Mouse (Mus musculus) urinary bladder, postnatal 36 days (tissue): Measurements from ENCODE around the gene Sirpa.

Source experiments
- DNase-seq, 2 experiments: peaks; one replicate each; pipeline ENCODE4 v3.0.0; 2022; ENCODE audit warnings: low spot score in 2 of 2, mixed read lengths in 1 of 2

Sirpa gene

GRCm38 (mm10) chr2:129605816-129606215 is 13.2 kb downstream of the Sirpa start:
- DNase-seq = no peak

DNA sequence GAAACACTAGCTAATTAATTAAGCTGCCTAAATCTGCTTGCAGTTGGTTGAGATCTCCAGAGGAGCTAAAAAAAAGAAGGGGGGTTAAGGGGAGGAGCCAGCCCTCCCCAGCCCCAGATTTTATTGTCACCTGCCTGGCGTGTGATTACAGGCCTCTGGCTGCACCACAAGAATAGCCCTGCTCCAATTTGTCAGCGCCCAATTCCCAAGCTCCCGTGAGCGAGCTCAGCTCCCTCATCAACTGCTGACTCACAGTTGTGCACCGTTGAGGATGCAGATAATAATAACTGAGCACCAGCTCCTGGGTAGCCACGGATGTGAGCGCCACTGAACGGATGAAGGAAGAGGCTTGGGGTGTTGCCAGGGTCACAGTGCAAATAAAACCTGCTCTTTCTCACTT is 13.6 kb downstream of the Sirpa start:
- DNase-seq = no peak

GRCm38 (mm10) chr2:129606899-129607298 is 14.3 kb downstream of the Sirpa start:
- DNase-seq = no peak

DNA sequence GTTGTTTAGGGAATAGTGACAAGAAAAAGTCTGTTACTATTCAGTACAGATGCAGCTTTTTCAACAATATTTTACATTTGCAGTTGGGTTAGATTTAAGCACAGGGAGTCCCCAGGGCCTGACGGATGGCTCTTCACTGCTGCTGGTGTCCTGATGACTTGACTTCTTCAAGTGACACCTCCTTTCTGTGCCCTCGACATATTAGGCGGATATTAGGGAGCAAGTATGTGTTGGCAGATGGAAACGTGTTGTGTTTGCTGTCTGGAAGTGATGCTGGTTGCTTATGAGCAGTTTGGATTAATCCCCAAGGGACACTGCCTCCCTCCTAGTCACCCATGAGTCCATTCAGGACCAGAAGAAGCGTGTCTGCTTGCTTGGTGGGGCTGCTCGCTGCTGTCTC is 21.3 kb downstream of the Sirpa start:
- DNase-seq = no peak

DNA sequence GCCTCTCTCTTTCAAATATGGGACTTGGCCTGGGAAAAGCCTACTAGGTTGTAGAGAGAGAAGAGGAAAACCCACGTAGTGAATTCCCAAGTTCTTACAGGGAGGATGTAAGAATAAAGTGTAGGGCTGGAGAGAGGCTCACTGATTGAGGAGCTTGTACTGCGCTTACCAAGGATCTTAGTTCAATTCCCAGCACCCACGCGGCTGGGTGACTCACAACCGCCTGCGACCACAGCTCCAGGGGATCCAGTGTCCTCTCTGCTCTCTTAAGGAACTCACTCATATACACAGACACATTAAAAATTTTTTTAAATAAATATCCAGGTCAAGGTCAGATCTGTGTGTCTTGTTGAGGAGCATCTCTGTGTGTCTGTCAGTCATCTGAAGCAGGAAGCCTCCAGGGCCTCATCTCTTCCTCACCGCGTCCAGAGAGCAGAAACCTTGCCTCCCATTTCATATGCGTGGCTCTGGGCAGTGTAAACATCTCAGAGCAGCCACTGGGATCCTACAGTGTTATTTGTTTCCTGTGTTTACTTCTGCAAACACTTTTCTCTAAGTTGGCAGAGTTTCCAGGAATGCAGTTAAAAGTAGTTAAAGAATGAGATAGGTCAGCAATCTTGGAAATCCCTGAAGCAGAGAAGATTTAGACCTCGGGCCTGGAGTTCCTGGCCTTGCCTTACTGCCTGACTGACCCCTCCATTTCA is 22.0 kb downstream of the Sirpa start:
- no peak for DNase-seq

GRCm38 (mm10) chr2:129620148-129620547 is 27.5 kb downstream of the Sirpa start:
- no peak for DNase-seq

GRCm38 (mm10) chr2:129620881-129621280 is 28.2 kb downstream of the Sirpa start:
- no peak for DNase-seq

GRCm38 (mm10) chr2:129621654-129622490 is 29.2 kb downstream of the Sirpa start:
- DNase-seq = no peak

DNA sequence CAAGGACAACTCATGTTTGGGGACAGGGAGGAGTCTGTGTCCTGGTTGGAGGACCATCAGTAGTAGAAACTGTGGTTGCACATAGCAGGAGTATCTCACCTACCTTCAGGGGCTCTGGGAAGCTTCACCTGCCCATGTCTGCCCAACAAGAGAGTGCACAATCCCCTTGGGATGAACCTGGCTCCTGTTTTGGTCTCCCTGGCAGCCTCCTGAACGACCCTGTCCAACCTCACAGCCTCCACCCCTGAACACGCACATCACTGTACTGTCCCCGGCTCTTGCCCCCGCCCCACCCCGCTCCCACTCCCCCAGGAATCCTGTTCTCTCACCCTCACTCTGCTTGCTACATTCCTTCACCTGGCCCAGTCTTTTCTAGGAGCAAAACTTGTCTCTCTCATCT is 30.3 kb downstream of the Sirpa start:
- peak in 1 of 2 experiments; percentile 0 for DNase-seq

GRCm38 (mm10) chr2:129623771-129624170 is 31.1 kb downstream of the Sirpa start:
- peak in 1 of 2 experiments; percentile 0 for DNase-seq

- no peak for DNase-seq
These were observed 31.7 kb downstream of the Sirpa start for GRCm38 (mm10) chr2:129624246-129624918.

DNA sequence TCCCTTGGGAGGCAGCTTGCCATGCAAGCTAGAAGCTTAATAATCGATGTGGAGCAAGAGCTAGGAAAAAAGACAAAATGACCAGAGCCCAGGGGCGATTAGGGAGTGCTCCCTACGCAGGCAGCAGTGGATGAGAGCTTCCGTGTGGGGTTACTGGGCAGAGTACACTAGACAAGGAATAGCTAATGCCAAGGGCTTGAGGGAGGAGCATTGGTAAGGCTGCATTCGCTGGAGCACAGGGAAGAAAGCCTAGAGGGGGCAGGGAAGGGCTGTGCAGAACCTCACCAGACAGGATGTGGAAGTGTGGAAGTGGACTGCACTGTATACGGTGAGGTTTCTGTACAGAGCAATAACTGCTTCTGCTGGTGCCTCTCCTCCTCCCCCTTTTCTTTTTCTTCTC is 32.3 kb downstream of the Sirpa start:
- DNase-seq = peak in 1 of 2 experiments; percentile 0

DNA sequence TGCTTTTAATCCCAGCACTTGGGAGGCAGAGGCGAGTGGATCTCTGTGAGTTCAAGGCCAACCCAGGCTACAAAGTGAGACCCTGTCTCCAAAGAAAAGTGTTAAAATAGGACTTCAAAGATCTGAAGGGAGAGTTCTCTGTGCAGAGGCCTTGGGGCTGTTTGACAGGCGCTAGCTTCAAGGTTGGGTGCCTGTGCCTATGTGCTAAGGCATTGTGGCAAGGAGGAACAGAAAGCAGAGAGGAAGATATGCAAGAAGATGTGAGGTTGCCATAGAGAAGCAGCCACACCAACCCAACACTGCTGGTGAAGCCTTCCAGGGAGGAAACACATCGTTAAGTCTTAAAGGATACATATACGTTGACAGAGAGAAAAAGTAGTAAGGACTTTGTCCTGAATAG is 33.2 kb downstream of the Sirpa start:
- peak in 1 of 2 experiments; percentile 0 for DNase-seq

- peak in 1 of 2 experiments; percentile 0 for DNase-seq
These were observed 34.0 kb downstream of the Sirpa start for GRCm38 (mm10) chr2:129626621-129627061.

DNA sequence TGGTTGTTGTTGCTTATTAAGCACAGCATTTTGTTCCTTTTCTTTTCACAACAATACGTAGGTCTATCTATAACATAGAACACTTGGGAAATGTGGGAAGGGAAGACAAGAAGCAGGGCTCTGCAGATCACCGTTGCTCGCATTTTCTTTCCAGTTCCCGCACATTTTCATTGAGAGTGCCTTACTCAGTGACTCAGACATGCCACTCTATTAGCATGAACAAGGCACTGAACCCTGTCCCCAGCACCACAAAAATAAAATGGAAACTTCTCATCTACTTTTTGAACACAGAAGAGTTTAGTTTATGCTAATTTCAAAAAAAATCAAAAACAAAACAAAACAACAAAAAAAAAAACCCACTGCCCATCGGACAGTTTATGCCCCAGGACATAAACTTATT is 34.5 kb downstream of the Sirpa start:
- no peak for DNase-seq

- peak in 1 of 2 experiments; percentile 0 for DNase-seq
These were observed 35.2 kb downstream of the Sirpa start for GRCm38 (mm10) chr2:129627811-129628210.

DNA sequence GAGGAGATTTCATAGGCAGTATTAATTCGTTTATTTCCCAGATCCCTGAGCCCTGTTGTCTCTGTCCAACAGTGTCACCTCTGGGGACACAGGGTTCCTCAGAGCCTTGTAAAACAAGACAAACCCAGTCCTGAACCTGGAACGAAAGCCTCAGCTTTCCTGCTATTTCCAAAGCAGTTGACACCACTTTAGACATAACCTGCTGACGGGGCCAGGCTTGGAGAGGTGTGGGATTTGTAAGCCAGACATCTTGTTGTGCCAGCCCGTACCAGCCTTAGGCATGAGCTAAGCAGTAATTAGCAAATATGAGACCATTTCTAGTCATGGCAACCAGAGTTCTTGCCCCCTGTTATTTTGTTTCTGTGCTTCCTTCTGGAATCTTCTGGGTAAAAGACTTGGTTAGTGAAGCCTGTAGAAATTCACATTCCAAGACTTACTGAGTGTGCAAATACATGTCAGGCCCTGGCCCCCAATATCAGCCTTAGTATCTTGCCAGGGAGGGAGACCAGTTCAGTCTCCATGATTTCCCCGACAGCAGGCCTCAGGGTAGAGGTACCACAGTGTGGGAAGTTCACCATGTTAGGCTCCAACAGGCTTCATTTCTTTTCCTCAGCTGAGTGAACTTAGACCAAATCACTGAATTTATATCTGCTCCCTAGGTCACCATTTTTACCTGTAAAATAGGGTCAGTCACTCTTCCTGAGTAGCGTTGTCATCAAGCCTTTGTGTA is 36.0 kb downstream of the Sirpa start:
- DNase-seq = peak in 1 of 2 experiments; percentile 0

GRCm38 (mm10) chr2:129629786-129630531 is 37.3 kb downstream of the Sirpa start:
- DNase-seq = peak in 1 of 2 experiments; percentile 0

DNA sequence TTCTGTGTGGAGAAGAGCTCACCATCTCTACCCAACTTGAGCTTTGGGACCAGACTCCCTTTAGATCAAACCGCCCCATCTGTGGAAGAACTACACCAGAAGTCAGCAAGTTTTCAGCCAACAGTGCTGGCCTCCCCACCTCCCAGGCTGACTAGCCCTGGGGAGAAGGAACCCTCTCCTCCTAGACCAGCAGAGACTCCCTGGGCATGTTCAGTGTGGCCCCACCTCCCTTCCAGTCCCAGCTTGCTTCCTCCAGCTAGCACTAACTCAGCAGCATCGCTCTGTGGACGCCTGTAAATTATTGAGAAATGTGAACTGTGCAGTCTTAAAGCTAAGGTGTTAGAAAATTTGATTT is 37.9 kb downstream of the Sirpa start:
- peak in 1 of 2 experiments; percentile 1 for DNase-seq

DNA sequence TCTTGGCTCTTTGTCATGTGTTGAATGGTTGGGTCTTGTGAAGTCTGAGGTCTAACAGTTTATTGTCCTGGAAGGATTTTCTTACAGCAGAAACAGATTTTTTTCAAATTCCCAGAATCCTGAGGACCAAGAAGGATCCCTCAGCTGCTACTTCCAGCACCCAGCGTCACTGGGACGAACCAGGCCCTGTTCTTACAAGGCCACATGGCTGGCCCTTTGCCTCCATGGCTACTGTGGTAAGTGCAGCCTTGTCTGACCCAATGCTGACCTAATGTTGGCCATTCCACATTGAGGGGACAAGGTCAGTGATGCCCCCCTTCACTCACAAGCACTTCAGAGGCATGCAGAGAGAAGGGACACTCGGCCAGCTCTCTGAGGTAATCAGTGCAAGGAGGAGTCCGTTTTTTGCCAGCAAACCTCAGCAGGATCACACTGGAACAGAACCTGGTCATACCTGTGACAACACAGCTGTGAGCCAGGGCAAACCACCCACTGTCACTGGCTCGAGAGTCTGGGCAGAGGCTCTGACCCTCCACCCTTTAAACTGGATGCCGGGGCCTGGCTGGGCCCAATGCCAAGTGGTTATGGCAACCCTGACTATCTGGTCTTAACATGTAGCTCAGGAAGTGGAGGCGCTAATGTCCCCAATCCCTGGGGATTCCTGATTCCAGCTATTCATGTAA is 38.5 kb downstream of the Sirpa start:
- DNase-seq = peak in 1 of 2 experiments; percentile 0
